Mouse (Mus musculus) stomach, embryonic 16.5 days (tissue): ENCODE data around the gene Amigo1. TPM values are rescaled to one million over a fixed set of nuclear protein-coding genes. Genes with fewer than 3 reads are reported as not detected.

Experiments used
- ATAC-seq: fragments of 200-750 bp; cut with Nextera tagmentation; 2 replicates; pipeline ENCODE4 v1.8.0; 2017; ENCODE audit warnings: moderate number of reproducible peaks, moderate TSS enrichment; ENCODE audit not compliant: insufficient read depth, low FRiP score
- H3K27ac ChIP-seq: fragments of 300-500 bp; sonication (generic); 2 replicates; pipeline ENCODE4 v1.5.1; 2014; ENCODE audit warnings: low read length
- H3K27me3 ChIP-seq: fragments of 300-500 bp; sonication (generic); 2 replicates; pipeline ENCODE4 v1.6.1; 2014; ENCODE audit warnings: low read length, control low read depth, mixed read lengths; ENCODE audit not compliant: control insufficient read depth, insufficient read depth
- H3K36me3 ChIP-seq: fragments of 300-500 bp; sonication (generic); 2 replicates; pipeline ENCODE4 v1.6.1; 2014; ENCODE audit warnings: low read length; ENCODE audit not compliant: control insufficient read depth, insufficient read depth
- H3K4me1 ChIP-seq: fragments of 300-500 bp; sonication (generic); 2 replicates; pipeline ENCODE4 v1.6.1; 2014; ENCODE audit warnings: low read length, control low read depth, mixed read lengths; ENCODE audit not compliant: control insufficient read depth, insufficient read depth
- H3K4me2 ChIP-seq: fragments of 300-500 bp; sonication (generic); 2 replicates; pipeline ENCODE4 v1.6.1; 2014; ENCODE audit warnings: low read depth, low read length, mixed read lengths
- H3K4me3 ChIP-seq: fragments of 300-500 bp; sonication (generic); replicated peaks from 2 replicates; pipeline ENCODE4 v1.5.1; 2014; ENCODE audit warnings: mild to moderate bottlenecking, low read length
- H3K9ac ChIP-seq: fragments of 300-500 bp; sonication (generic); 2 replicates; pipeline ENCODE4 v1.6.1; 2014; ENCODE audit warnings: low read length
- H3K9me3 ChIP-seq: fragments of 300-500 bp; sonication (generic); replicated peaks from 2 replicates; pipeline ENCODE4 v1.6.1; 2016; ENCODE audit warnings: low read length, control low read depth; ENCODE audit not compliant: control insufficient read depth
- WGBS: fragments of 180-500 bp; shearing (Covaris S2); extraction: QIAGEN DNeasy Blood & Tissue Kit; methylation state at CpG from one replicate; pipeline ENCODE4 v1.1.7; 2014; 5-methylcytosine and 5-hydroxymethylcytosine counted together
- polyA plus RNA-seq: library from polyadenylated mRNA; unstranded; fragments of >200 nt; fragmentation: Nextera tagmentation; extraction: Ambion mirVana; gene quantifications from 2 replicates; pipeline ENCODE4 v1.2.1, GENCODE M21; 2015

The Amigo1 gene
- polyA plus RNA-seq, 1 experiment from 2014 or later = 3.1 TPM

DNA sequence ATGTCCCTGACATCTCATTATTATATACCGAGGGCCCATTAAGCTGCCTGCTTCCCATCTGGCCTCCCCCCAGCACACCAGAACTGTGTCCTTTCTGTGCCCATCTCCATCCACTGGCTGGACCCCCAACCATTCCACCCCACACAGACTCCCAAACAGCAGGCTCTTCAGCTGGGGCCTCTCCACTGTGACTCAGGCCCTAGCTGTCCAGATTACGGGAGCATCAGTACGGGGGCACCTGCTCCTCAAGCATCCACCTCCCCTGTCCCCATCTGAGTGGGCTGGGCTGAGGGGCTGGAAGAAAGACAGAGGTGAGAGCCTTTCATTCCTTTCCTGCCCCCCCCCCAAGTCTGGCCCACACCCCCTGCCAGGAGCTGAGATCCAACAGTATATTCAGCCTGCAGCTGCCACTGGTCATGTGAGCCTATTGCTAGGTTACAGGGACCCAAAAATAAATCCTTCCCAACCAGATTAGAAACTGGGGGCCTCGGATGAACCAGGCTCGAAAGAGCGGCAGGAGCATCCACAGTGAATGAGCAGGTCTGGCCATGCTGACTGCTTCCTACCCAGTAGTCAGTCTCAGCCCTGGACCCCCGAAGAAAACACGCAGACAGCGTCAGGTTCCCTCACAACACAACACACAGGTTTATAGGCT, 27.6 kb upstream of the Amigo1 start:
- H3K9me3 ChIP-seq = no peaks in the 10 kb centered on the region
- ATAC-seq = peak; percentile 29
- H3K36me3 ChIP-seq = no peaks in the 10 kb centered on the region
- no peak overlapping the region for H3K9ac ChIP-seq
- H3K4me2 ChIP-seq = no peak overlapping the region
- H3K4me1 ChIP-seq = no peaks in the 10 kb centered on the region
- no peak overlapping the region for H3K27ac ChIP-seq
- H3K27me3 ChIP-seq = no peaks in the 10 kb centered on the region
- no peak overlapping the region for H3K4me3 ChIP-seq
- WGBS = 60% methylated on average over 9 of the region's 9 CpGs

DNA sequence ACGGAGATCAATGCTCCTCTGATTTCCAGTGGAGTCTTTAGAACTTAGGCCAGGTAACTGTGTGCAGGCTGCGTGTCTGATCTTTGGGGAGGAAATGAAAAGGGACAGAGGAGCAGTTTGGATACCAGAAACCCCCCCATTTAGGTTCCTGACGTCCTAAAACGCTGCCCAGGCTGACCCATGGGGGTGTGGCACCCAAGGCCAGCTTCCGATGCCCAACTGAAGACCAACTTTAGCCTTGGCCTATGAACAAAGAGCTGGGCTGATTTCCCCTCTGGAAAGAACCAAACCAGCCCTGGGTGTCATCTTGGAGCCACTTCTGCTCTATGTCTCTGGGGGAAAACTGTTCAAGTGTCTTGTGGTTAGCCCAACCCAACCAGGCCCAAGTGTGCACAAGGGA, 22.0 kb upstream of the Amigo1 start:
- H3K9ac ChIP-seq = no peak overlapping the region
- no peak overlapping the region for H3K4me2 ChIP-seq
- ATAC-seq = no peak
- peaks cover 16% of the 10 kb centered on the region for H3K4me1 ChIP-seq
- H3K36me3 ChIP-seq = no peaks in the 10 kb centered on the region
- H3K9me3 ChIP-seq = no peaks in the 10 kb centered on the region
- H3K4me3 ChIP-seq = no peak overlapping the region
- 70% methylated on average over 5 of the region's 5 CpGs for WGBS
- no peak overlapping the region for H3K27ac ChIP-seq
- H3K27me3 ChIP-seq = no peaks in the 10 kb centered on the region

DNA sequence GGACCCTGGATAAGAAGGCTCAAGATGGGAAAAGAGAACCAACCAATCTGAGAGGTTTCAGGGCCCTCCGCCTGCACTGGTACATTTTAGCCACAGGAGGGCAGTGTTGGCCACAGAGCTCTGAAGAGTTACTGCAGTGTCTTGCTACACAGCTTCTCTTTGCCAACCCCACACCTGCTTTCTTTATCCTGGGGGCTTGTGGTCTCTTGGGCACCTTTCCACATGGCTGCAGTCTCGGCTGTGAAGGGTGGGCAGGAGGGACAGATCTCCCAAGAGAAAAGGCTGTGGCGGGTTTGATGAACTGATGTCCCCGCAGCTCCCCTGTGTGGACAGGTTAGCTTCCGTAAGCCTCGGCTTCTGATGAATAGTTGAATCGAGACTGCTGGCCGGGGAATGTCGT, 21.3 kb upstream of the Amigo1 start:
- H3K27ac ChIP-seq = no peak overlapping the region
- 15% methylated on average over 9 of the region's 9 CpGs for WGBS
- H3K4me1 ChIP-seq = peaks cover 16% of the 10 kb centered on the region
- H3K9ac ChIP-seq = peak overlapping the region; percentile 26; the same call in 1 of the 2 replicates
- no peaks in the 10 kb centered on the region for H3K27me3 ChIP-seq
- H3K4me2 ChIP-seq = peak overlapping the region; percentile 45
- H3K36me3 ChIP-seq = no peaks in the 10 kb centered on the region
- peak; percentile 53; the same call in 1 of the 2 replicates for ATAC-seq
- peak overlapping the region; percentile 34 for H3K4me3 ChIP-seq
- no peaks in the 10 kb centered on the region for H3K9me3 ChIP-seq

DNA sequence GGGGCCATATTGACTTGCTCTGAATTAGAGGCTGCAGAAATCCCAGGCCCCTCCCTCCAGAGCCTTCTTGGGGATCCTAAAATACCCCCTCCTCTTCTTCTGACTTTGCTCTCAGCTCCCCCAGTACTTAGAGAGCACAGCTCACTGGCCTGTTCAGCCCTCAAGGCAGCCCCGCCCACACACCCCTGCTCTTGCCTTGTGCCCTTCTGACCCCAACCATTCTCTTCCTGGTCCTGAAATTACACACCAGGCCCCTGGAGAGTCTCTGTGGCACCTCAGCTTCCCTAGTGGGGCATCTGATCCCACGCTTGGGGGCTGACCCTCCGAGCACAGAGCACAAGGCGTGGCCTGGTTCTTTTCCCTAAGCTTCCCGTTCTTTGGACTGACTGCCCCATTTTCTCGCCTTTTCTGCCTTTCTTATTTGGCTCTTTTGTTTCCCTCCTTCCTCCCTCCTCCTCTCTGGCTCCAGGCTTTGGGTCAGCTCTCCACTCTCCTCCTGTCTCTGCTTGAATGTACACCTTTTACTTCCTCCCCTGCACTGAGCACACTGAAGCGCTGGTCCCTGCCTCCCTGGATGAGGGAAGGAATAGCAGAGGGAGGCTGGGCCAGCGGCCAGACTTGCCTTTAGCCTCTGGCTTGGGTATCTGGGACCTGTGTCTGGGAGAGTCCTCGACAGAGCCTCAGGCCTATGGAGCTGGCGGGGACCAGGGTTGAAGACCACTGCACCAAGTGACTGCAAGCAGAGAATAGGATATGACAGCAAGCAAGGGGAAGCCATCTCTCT, 20.4 kb upstream of the Amigo1 start:
- WGBS = 47% methylated on average over 10 of the region's 10 CpGs
- Histone ChIP-seq H3K4me1 (peaks cover 16% of the 10 kb centered on the region), H3K27ac (no peak overlapping the region; the same call in 1 of the 2 replicates), H3K4me3 (no peak overlapping the region), H3K9me3 (no peaks in the 10 kb centered on the region), H3K36me3 (no peaks in the 10 kb centered on the region), H3K4me2 (no peak overlapping the region), H3K9ac (peak overlapping the region; percentile 44; the same call in 1 of the 2 replicates), H3K27me3 (no peaks in the 10 kb centered on the region)
- ATAC-seq = peak; percentile 15; the same call in 1 of the 2 replicates

DNA sequence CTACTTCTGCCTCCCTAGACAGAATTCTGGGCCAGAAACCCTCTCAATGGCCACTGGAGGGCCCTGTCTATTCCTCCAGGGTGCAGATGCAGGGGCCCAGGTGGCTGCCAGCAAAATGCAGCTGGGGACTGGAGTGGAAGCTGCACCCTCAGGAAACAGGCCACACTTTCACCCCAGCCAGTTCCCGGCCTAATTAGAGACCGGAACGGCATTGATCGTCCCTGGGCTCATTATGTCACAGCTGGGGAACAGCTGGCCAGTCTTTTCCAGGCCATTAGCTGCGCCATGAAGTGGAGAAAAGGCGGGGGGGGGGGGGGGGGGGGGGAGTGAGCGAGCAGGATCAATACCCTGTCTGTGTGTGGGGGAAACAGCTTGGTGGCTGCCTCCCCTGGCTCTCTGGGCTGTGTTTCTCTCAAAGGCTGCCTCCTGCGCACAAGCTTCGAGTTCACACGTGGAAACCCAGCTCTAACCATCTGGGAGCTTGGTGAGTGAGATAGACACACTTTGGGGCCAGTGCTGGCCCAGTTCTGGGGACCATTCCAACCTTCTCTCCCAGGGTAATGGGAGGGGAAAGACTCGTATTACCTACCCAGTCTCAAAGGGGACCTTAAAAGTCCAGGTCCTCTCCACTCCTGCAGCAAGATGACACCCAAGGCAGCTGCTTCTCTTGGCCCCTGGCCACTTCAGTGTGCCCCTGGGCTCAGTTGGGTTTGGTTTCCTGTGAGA, 19.5 kb upstream of the Amigo1 start:
- Histone ChIP-seq H3K4me3 (no peak overlapping the region), H3K27ac (peak overlapping the region; percentile 37; the same call in 1 of the 2 replicates), H3K4me2 (no peak overlapping the region), H3K36me3 (no peaks in the 10 kb centered on the region), H3K9ac (no peak overlapping the region; the same call in 1 of the 2 replicates), H3K27me3 (no peaks in the 10 kb centered on the region), H3K9me3 (no peaks in the 10 kb centered on the region), H3K4me1 (peaks cover 16% of the 10 kb centered on the region)
- peak; percentile 57; the same call in 1 of the 2 replicates for ATAC-seq
- WGBS = 26% methylated on average over 9 of the region's 11 CpGs

DNA sequence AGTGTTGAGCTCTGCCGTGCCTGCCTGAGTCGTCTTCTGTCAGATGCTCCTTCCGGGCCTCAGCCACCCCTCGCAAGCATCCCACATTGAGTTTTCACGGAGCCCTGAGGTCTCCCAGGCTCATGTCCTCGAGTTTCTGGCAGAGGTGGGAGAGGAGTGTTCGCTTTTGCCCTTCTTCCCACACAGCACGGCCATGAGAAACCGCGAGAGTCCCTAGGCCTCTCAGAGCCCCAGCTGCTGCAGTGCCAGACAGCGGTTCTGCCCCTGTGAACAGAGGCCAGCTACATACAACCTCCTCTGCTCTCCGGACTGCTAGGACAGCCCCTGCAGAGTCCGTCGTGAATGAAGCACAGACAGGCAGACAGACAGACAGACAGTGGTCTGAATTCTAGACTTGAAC, 18.6 kb upstream of the Amigo1 start:
- no peak overlapping the region; the same call in 1 of the 2 replicates for H3K27ac ChIP-seq
- no peak overlapping the region for H3K4me2 ChIP-seq
- ATAC-seq = no peak
- H3K36me3 ChIP-seq = no peaks in the 10 kb centered on the region
- H3K4me1 ChIP-seq = peaks cover 16% of the 10 kb centered on the region
- WGBS = 48% methylated on average over 14 of the region's 14 CpGs
- H3K4me3 ChIP-seq = no peak overlapping the region
- no peak overlapping the region for H3K9ac ChIP-seq
- no peaks in the 10 kb centered on the region for H3K9me3 ChIP-seq
- no peaks in the 10 kb centered on the region for H3K27me3 ChIP-seq

DNA sequence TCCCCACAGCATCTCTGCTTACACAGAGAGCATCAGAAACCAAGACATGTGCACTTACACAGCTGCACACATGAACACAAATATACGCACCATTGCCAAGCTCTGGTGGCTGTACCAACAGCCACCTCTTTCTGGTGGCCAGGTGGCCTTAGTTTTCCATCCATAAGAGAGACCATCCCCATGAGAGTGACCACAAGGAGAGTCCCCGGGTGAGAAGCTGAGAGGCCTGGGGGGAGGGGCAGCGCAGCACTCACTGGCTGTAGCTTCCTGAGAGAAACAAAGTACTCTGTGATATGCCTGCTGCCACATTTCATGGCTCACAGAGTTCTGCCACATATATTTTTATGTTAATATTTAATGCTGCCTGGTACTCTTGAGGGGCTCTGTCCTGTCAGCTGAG, 16.9 kb upstream of the Amigo1 start:
- 53% methylated on average over 3 of the region's 3 CpGs for WGBS
- no peak overlapping the region for H3K4me2 ChIP-seq
- ATAC-seq = no peak
- H3K27ac ChIP-seq = no peak overlapping the region
- no peaks in the 10 kb centered on the region for H3K9me3 ChIP-seq
- H3K4me1 ChIP-seq = peaks cover 16% of the 10 kb centered on the region
- H3K9ac ChIP-seq = no peak overlapping the region
- no peak overlapping the region for H3K4me3 ChIP-seq
- H3K36me3 ChIP-seq = no peaks in the 10 kb centered on the region
- no peaks in the 10 kb centered on the region for H3K27me3 ChIP-seq

DNA sequence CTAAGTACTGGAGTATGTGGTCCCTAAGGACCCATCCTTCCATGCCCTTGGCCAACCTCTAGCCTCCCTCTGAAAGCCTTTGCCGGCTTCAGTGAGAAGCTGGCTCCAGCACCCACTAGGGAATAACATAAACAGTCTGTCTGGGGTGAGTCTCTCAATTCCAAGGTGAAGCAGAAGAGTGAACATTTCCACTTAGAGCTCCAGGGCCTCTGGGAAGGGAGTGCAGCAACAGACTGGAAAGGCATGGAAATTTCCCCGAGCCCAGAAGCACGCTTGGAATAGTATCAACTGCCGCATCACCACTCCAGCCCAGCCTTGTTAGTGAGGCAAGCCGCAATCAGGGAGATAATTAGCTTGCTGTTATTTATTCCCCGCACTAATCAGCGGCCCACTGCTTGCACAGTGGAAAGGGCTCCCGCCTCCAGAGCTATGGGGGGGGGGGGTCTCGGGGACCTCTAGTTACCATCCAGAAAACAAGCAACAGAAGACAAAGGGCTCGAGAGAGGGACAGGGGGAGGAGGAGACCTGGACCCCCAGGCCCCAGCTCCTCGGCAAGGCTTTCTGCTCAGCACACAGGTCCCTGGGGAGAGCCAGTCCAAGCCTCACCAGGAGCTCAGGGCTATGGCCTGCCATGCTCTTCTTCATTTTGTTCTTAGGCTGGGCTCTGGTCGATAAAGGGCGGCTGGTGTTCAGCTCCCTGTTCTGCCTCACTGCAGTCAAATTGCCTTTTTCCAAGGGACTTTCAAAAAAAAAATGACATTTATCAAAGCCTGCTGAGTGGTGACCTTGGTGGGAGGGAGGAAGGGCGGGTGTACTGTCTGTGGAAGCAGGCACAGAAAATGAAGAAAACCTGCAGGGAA, 11.2 kb upstream of the Amigo1 start:
- Histone ChIP-seq H3K4me3 (no peak overlapping the region), H3K9ac (peak overlapping the region; percentile 31; the same call in 1 of the 2 replicates), H3K9me3 (no peaks in the 10 kb centered on the region), H3K27me3 (no peaks in the 10 kb centered on the region), H3K4me1 (peaks cover 9% of the 10 kb centered on the region; the same call in 1 of the 2 replicates), H3K4me2 (peak overlapping the region; percentile 7; the same call in 1 of the 2 replicates), H3K27ac (peak overlapping the region; percentile 42; the same call in 1 of the 2 replicates), H3K36me3 (no peaks in the 10 kb centered on the region)
- peak; percentile 69 for ATAC-seq
- WGBS = 32% methylated on average over 13 of the region's 14 CpGs
